In genomic region chr3:127457761-127458419, GRCm38 (mm10) we compare ENCODE assay signal across 12 mouse cellular contexts. TPM values are rescaled to one million over a fixed set of nuclear protein-coding genes. Genes with fewer than 3 reads are reported as not detected.
A peak's percentile ranks its signal among the peaks of the same experiment; 100 is the strongest.
DNase-seq lines count a peak whose midpoint lies in the region; ATAC-seq lines count a peak whose summit lies in the region.
"Had no signal": no experiment of that assay in that cellular context is flagged by ENCODE, and none has a peak within 500 bp of the region (broad histone marks: within the 10 kb centered on the region; RNA-seq: fewer than 3 reads in every experiment).

No protein-coding gene starts in this region.

- no peaks in the 10 kb centered on the region for H3K9me3 ChIP-seq in heart, embryonic 12.5 days (replicated peaks)
- H3K9me3 ChIP-seq in midbrain, embryonic 14.5 days (ENCODE audit: control insufficient read depth, low read length) = no peaks in the 10 kb centered on the region
- no peaks in the 10 kb centered on the region for H3K9me3 ChIP-seq in midbrain, embryonic 16.5 days (replicated peaks; ENCODE audit: control insufficient read depth, low read length, poor library complexity, severe bottlenecking)
- H3K9me3 ChIP-seq in intestine, embryonic 15.5 days = no peaks in the 10 kb centered on the region
- H3K9me3 ChIP-seq: embryonic facial prominence, embryonic 12.5 days; limb, embryonic 15.5 days had no signal

- peaks cover 21% of the 10 kb centered on the region for H3K4me1 ChIP-seq in heart, embryonic 12.5 days (replicated peaks)
- H3K4me1 ChIP-seq in midbrain, embryonic 14.5 days (ENCODE audit: control insufficient read depth, insufficient read depth, low read length) = no peaks in the 10 kb centered on the region
- no peaks in the 10 kb centered on the region for H3K4me1 ChIP-seq in midbrain, embryonic 16.5 days (ENCODE audit: control insufficient read depth, insufficient read depth, low read length)
- 0 out of 2 replicates have a peak, but pooled peaks cover 5% of the 10 kb centered on the region for H3K4me1 ChIP-seq in intestine, embryonic 15.5 days (replicated peaks)
- H3K4me1 ChIP-seq: embryonic facial prominence, embryonic 12.5 days; limb, embryonic 15.5 days had no signal

- no peak for DNase-seq in heart, adult 18-20 months
- peak; percentile 28 for DNase-seq in midbrain, embryonic 14.5 days
- no peak for DNase-seq in cerebellum, adult 11-12 months
- DNase-seq in cerebellum, adult 9-10 months = no peak
- DNase-seq in spleen, adult 18-20 months = no peak
- DNase-seq: gastrocnemius, postnatal 36 days; thymus, postnatal 36 days had no signal

- H3K27me3 ChIP-seq in heart, embryonic 12.5 days (replicated peaks) = no peaks in the 10 kb centered on the region
- H3K27me3 ChIP-seq in midbrain, embryonic 14.5 days (ENCODE audit: control insufficient read depth, insufficient read depth, low read length) = no peaks in the 10 kb centered on the region
- no peaks in the 10 kb centered on the region for H3K27me3 ChIP-seq in midbrain, embryonic 16.5 days (ENCODE audit: control insufficient read depth, insufficient read depth, low read depth, low read length)
- H3K27me3 ChIP-seq in intestine, embryonic 15.5 days (replicated peaks) = no peaks in the 10 kb centered on the region

- H3K27ac ChIP-seq in heart, embryonic 12.5 days (ENCODE audit: poor library complexity, severe bottlenecking) = peak overlapping the region; percentile 32; the same call in 1 of the 2 replicates
- H3K27ac ChIP-seq in midbrain, embryonic 14.5 days (replicated peaks; ENCODE audit: low read depth, low read length) = no peak overlapping the region
- no peak overlapping the region for H3K27ac ChIP-seq in midbrain, embryonic 16.5 days (ENCODE audit: low read length)
- no peak overlapping the region for H3K27ac ChIP-seq in intestine, embryonic 15.5 days
- H3K27ac ChIP-seq: embryonic facial prominence, embryonic 12.5 days; limb, embryonic 15.5 days had no signal

- H3K9ac ChIP-seq in heart, embryonic 12.5 days = no peak overlapping the region
- H3K9ac ChIP-seq in midbrain, embryonic 14.5 days (replicated peaks; ENCODE audit: low read length) = no peak overlapping the region
- no peak overlapping the region for H3K9ac ChIP-seq in midbrain, embryonic 16.5 days (ENCODE audit: low read depth, low read length)
- no peak overlapping the region for H3K9ac ChIP-seq in intestine, embryonic 15.5 days
- H3K9ac ChIP-seq: embryonic facial prominence, embryonic 12.5 days; limb, embryonic 15.5 days had no signal

- peak overlapping the region; percentile 46 for H3K4me2 ChIP-seq in heart, embryonic 12.5 days
- no peak overlapping the region for H3K4me2 ChIP-seq in midbrain, embryonic 14.5 days (ENCODE audit: low read length)
- no peak overlapping the region for H3K4me2 ChIP-seq in midbrain, embryonic 16.5 days (ENCODE audit: low read length)
- peak overlapping the region; percentile 30; the same call in 1 of the 2 replicates for H3K4me2 ChIP-seq in intestine, embryonic 15.5 days (replicated peaks)
- H3K4me2 ChIP-seq: embryonic facial prominence, embryonic 12.5 days; limb, embryonic 15.5 days had no signal

- ATAC-seq in heart, embryonic 12.5 days (ENCODE audit: insufficient number of reproducible peaks, low FRiP score) = no peak
- no peak for ATAC-seq in midbrain, embryonic 14.5 days (ENCODE audit: low FRiP score, low TSS enrichment)
- no peak for ATAC-seq in midbrain, embryonic 16.5 days
- ATAC-seq in intestine, embryonic 15.5 days = peak; percentile 26; the same call in 1 of the 2 replicates

- no peak overlapping the region for H3K4me3 ChIP-seq in heart, embryonic 12.5 days
- H3K4me3 ChIP-seq in midbrain, embryonic 14.5 days (replicated peaks; ENCODE audit: low read depth, low read length) = no peak overlapping the region
- no peak overlapping the region for H3K4me3 ChIP-seq in midbrain, embryonic 16.5 days (ENCODE audit: low read depth, low read length)
- no peak overlapping the region for H3K4me3 ChIP-seq in intestine, embryonic 15.5 days (replicated peaks)
- H3K4me3 ChIP-seq: embryonic facial prominence, embryonic 12.5 days; limb, embryonic 15.5 days had no signal

- no peaks in the 10 kb centered on the region for H3K36me3 ChIP-seq in heart, embryonic 12.5 days
- H3K36me3 ChIP-seq in midbrain, embryonic 14.5 days (ENCODE audit: control insufficient read depth, insufficient read depth, low read length) = no peaks in the 10 kb centered on the region
- no peaks in the 10 kb centered on the region for H3K36me3 ChIP-seq in midbrain, embryonic 16.5 days (ENCODE audit: control insufficient read depth, insufficient read depth, low read length)
- H3K36me3 ChIP-seq in intestine, embryonic 15.5 days = no peaks in the 10 kb centered on the region
- H3K36me3 ChIP-seq: embryonic facial prominence, embryonic 12.5 days; limb, embryonic 15.5 days had no signal

- 21% methylated on average over 5 of the region's 5 CpGs for WGBS in heart, embryonic 12.5 days
- 45% methylated on average over 5 of the region's 5 CpGs for WGBS in midbrain, embryonic 14.5 days
- whole genome bisulfite sequencing in midbrain, embryonic 16.5 days = 49% methylated on average over 5 of the region's 5 CpGs
- WGBS in intestine, embryonic 15.5 days = 20% methylated on average over 5 of the region's 5 CpGs

RNA-seq across cellular contexts. Expression of gene Ank2, which starts 41.3 kb away (rescaled TPM):
- 42.5 and 45.7 TPM in 2 replicates for polyA plus RNA-seq in heart, embryonic 12.5 days (2016; fragmentation: Nextera tagmentation; extraction: Ambion mirVana)
- total RNA-seq in heart, adult 18-20 months (2021) = 100 to 1,000 TPM; 310 to 323 TPM
- 195 and 211 TPM in 2 replicates for polyA plus RNA-seq in midbrain, embryonic 14.5 days (2014; fragmentation: Nextera tagmentation; extraction: Ambion mirVana)
- 189 and 211 TPM in 2 replicates for polyA plus RNA-seq in midbrain, embryonic 16.5 days (2015; fragmentation: Nextera tagmentation; extraction: Ambion mirVana)
- 24.9 and 25.3 TPM in 2 replicates for polyA plus RNA-seq in intestine, embryonic 15.5 days (2015; fragmentation: Nextera tagmentation; extraction: Ambion mirVana)

Comparison
In these comparisons a context has a peak if more than half of its experiments do, and no peak if none do; other contexts are left out.
1. H3K4me2 ChIP-seq: peak in heart, embryonic 12.5 days (single experiment) and intestine, embryonic 15.5 days (single experiment); none in midbrain, embryonic 14.5 days (single experiment) and midbrain, embryonic 16.5 days (single experiment).